In the genomic region with DNA sequence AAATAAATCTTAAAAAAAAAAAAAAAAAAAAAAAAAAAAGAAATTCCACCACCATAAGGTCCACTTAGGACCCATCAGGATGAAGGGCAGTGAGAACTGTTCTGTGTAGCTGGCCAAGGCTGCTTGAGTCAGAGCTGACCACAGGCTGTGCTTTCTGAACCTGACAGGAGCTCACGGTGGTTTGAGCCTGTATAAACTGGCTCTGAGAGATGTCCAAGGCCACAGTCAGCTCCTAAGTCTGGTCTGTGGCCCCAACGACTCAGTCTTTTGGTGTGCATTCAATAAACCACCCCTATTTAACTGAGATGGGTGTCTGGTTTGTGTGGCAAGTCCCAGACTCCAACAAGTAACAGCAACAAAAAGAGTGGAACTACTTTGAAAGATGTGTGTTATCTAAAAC, we compare ENCODE assay signal across 15 mouse cellular contexts. TPM values are rescaled to one million over a fixed set of nuclear protein-coding genes. Genes with fewer than 3 reads are reported as not detected.
"Had no signal": no experiment of that assay in that cellular context is flagged by ENCODE, and none has a peak within 500 bp of the region (broad histone marks: within the 10 kb centered on the region; RNA-seq: fewer than 3 reads in every experiment).

No protein-coding gene starts in this region.

- DNase-seq: kidney, postnatal 14 days; kidney, postnatal 4 days; liver; liver, embryonic 13.5 days; lung, adult 2 months; lung, postnatal 14 days; lung, postnatal 4 days; midbrain, embryonic 14.5 days; thymus, adult 18-20 months; thymus, postnatal 36 days had no signal

RNA-seq across cellular contexts. Expression of a gene that starts 22.5 kb away (rescaled TPM):
- total RNA-seq: layer of hippocampus, adult 18-20 months; layer of hippocampus, postnatal 14 days; left cerebral cortex, adult 18-20 months; megakaryocyte progenitor cell, adult 5-6 weeks; midbrain, postnatal 0 days had no signal
